Mouse (Mus musculus): ENCODE measurements around the gene Shank1. TPM values are rescaled to one million over a fixed set of nuclear protein-coding genes. Genes with fewer than 3 reads are reported as not detected.

Shank1 gene
- polyA plus RNA-seq (2011; ENCODE audit: insufficient read depth, insufficient read length, low replicate concordance, missing spikeins), result 1.9 and 4.2 TPM in 2 replicates

DNA sequence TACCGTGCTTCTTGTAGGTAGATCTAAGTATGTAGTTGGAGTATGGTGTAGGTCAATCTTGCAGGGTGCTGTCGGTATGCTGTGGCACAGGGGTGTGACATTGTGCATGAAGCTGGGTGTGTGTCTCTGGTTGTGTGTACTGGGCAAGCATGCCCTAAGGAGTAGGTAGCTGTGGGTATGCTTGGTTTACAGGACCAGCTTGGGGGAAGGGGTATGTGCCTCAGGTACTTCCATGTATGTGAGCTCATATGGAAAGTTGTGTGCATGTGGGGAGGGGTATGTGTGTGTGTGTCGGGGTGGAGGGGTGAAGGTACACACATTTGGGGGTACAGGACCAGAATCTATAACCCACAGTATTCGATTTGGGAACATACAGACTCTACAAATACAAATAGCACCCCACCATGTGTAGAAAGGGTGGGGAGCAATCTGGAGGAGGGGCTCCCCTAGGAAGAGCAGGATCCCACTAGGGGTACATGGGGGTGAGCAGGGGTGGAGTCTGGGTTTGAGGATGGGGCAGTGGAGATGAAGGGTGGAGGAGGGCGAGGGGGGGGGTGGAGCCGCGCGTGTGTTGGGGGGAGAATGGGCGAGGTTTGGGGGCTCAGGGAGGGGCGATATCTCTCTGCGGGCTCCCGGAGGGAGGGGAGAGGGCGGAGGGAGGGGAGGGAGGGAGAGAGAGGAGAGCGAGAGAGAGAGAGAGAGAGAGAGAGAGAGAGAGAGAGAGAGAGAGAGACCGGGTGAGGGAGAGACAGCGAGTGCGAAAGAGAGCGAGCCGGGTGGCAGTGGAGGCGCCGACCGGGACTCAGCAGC, at the start of gene Shank1:
Gene Shank1 (plus strand): TSS at position 779 of the 810 bp plus-strand sequence.
- no peak within 1 kb of the TSS for H3K4me3 ChIP-seq (replicated peaks; ENCODE audit: control insufficient read depth, low read depth, low read length)
- no peak within 1 kb of the TSS for H3K27ac ChIP-seq (ENCODE audit: control insufficient read depth, insufficient read depth, low read depth, low read length, poor library complexity)
- WGBS, result 16% methylated on average over 19 of the region's 22 CpGs
- no peak for TF ChIP-seq POLR2A (IDR thresholded peaks at IDR 0.05; ENCODE audit: borderline replicate concordance, control insufficient read depth, low read depth, low read length)
- no peaks in the 10 kb centered on the region; the same call in none of the 2 replicates for H3K4me1 ChIP-seq (ENCODE audit: control insufficient read depth, insufficient read depth, low read length)

DNA sequence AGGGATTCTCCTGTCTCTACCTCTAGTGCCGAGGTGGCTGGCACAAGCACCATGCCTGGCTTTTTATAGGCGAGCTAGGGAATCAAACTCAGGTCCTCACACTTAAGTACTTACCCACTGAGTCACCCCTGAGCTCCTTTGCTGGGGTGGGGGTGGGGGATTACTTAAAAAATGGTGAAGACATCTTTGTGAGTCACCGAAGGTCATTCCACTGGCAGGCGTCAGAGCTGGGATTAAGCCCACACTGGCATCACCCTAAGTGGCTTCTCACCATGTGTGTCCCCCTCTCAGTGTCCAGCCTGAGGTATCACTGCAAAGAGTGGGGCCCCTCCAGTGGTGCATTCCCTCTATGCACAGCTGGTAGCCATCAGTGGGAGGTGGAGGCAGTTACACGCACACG, 49.6 kb upstream of the Shank1 start:
- WGBS, result 72% methylated on average over 6 of the region's 6 CpGs
- no peaks in the 10 kb centered on the region for H3K4me1 ChIP-seq (ENCODE audit: control insufficient read depth, insufficient read depth, low read length)
- no peak overlapping the region for H3K27ac ChIP-seq (ENCODE audit: control insufficient read depth, insufficient read depth, low read depth, low read length, poor library complexity)
- no peak overlapping the region for H3K4me3 ChIP-seq (replicated peaks; ENCODE audit: control insufficient read depth, low read depth, low read length)
- TF ChIP-seq POLR2A (IDR thresholded peaks at IDR 0.05; ENCODE audit: borderline replicate concordance, control insufficient read depth, low read depth, low read length) (no peak), CTCF (IDR thresholded peaks at IDR 0.05; ENCODE audit: control insufficient read depth, insufficient read depth, low read length) (no peak)

DNA sequence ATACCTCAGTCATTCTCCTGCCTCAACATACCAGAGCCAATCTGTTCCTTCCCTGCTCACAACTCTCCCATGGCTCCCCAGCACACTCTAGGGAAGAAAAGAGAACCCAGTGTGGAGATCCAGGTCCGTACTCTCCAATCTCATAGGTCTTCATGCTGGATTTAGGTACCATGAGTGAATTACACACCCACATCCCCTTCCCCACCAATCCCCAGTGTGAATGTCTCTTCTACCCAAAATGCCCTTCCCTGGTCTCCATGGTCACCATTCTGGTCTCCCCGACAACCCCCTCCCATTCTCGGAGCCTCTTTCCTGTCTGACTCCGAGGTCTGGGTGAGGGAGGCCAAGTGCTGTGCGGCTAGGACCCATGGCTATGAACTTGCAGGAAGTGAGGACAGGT, 48.9 kb upstream of the Shank1 start, which contains the start of gene Gm15517:
Gene Gm15517 (plus strand): TSS at position 301 of the 400 bp plus-strand sequence.
- Histone ChIP-seq H3K4me1 (ENCODE audit: control insufficient read depth, insufficient read depth, low read length) (no peaks in the 10 kb centered on the region), H3K4me3 (replicated peaks; ENCODE audit: control insufficient read depth, low read depth, low read length) (no peak within 1 kb of the TSS), H3K27ac (ENCODE audit: control insufficient read depth, insufficient read depth, low read depth, low read length, poor library complexity) (no peak within 1 kb of the TSS)
- WGBS, result 34% methylated on average over 5 of the region's 5 CpGs
- no peak for TF ChIP-seq POLR2A (IDR thresholded peaks at IDR 0.05; ENCODE audit: borderline replicate concordance, control insufficient read depth, low read depth, low read length)
- no peak for TF ChIP-seq CTCF (IDR thresholded peaks at IDR 0.05; ENCODE audit: control insufficient read depth, insufficient read depth, low read length)

DNA sequence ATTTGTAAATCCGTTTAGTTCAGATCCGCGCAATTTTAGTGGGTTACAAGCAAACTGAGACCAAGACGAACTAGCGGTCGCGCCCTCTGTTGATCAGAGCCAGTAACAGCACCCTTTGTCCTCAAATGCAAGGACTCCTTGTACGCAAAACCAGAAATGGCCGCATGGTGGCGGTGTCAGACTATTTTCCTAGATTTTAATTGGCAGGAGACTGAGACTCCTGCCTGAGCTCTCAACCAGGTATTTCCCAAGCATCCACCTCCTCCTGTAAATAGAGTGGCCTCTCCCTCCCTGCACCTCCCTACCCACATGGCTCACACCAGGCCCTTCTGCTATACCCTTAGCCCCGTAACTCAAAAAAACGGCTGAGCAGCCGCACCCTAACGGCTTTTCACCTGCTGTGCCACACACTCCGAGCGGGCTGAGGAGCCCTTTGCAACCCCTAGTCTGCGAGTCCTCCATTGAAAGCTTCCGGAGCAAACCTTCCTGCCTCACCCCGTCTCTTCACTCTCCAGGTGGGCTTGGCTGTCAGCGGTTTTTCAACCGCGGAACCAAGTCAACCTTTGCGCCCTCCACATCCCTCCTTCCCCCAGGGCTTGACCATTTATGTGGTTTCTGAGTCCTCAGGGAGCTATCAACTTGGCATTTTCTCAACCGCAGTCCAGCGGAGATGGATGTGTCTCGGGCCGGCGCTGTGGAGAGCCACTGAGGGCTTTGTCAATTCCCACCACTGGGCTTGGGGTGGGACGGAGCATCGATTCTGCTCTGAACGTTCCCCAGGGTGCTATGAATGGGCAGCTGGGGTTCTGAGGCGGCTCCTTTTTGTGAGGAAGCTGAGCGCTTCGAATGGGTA, 47.0 kb upstream of the Shank1 start:
- TF ChIP-seq POLR2A (IDR thresholded peaks at IDR 0.05; ENCODE audit: borderline replicate concordance, control insufficient read depth, low read depth, low read length) (no peak), CTCF (IDR thresholded peaks at IDR 0.05; ENCODE audit: control insufficient read depth, insufficient read depth, low read length) (peak; percentile 90)
- Histone ChIP-seq H3K27ac (ENCODE audit: control insufficient read depth, insufficient read depth, low read depth, low read length, poor library complexity) (no peak overlapping the region), H3K4me3 (replicated peaks; ENCODE audit: control insufficient read depth, low read depth, low read length) (no peak overlapping the region), H3K4me1 (ENCODE audit: control insufficient read depth, insufficient read depth, low read length) (no peaks in the 10 kb centered on the region)
- 3% methylated on average over 34 of the region's 34 CpGs for WGBS

DNA sequence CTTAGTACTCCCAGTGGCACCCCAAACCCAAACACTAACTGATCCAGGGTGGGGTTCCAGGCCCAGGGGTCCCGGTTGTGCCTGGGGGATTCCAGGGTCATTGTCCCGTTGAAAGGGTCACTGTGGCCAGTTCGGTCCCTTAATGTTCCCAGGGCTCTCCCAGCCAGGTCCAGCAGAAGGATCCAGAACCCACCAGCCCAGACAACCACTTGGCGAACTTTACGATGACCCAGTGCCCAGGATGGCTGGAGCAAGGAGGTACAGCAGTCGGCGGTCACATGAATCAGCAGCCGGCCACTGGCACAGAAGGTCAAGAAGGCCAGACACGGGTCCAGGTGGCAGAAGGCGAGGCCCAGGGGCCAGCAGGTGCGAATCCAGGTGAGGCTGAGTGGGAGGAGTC, 41.9 kb upstream of the Shank1 start:
- 68% methylated on average over 11 of the region's 11 CpGs for WGBS

DNA sequence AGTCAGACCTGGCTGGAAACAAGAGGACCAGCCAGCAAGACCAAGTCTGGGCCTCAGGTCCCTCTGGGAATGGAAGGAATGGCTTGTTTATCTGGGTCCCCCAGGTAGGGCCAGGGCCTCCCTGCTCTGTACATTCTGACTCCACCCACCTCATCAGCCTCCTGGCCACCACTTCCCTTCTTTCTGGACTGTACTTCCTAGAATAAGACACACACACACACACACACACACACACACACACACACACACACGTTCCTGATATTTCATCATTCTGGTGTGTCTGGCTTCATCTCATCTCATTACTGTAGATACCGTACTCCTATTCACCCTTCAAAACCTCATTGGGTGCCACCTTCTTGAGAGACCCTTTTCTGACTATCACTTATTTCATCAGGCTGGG, 40.7 kb upstream of the Shank1 start:
- WGBS, result 35% methylated on average over 2 of the region's 2 CpGs
- no peak for TF ChIP-seq CTCF (IDR thresholded peaks at IDR 0.05; ENCODE audit: control insufficient read depth, insufficient read depth, low read length)
- no peak overlapping the region for H3K27ac ChIP-seq (ENCODE audit: control insufficient read depth, insufficient read depth, low read depth, low read length, poor library complexity)
- H3K4me1 ChIP-seq (ENCODE audit: control insufficient read depth, insufficient read depth, low read length), result no peaks in the 10 kb centered on the region
- H3K4me3 ChIP-seq (replicated peaks; ENCODE audit: control insufficient read depth, low read depth, low read length), result no peak overlapping the region

More for the DNA sequence above, 41.9 kb upstream of the Shank1 start:
- TF ChIP-seq CTCF (IDR thresholded peaks at IDR 0.05; ENCODE audit: control insufficient read depth, insufficient read depth, low read length), result no peak
- no peak for TF ChIP-seq POLR2A (IDR thresholded peaks at IDR 0.05; ENCODE audit: borderline replicate concordance, control insufficient read depth, low read depth, low read length)
- H3K27ac ChIP-seq (ENCODE audit: control insufficient read depth, insufficient read depth, low read depth, low read length, poor library complexity), result no peak overlapping the region
- H3K4me3 ChIP-seq (replicated peaks; ENCODE audit: control insufficient read depth, low read depth, low read length), result no peak overlapping the region
- H3K4me1 ChIP-seq (ENCODE audit: control insufficient read depth, insufficient read depth, low read length), result no peaks in the 10 kb centered on the region

DNA sequence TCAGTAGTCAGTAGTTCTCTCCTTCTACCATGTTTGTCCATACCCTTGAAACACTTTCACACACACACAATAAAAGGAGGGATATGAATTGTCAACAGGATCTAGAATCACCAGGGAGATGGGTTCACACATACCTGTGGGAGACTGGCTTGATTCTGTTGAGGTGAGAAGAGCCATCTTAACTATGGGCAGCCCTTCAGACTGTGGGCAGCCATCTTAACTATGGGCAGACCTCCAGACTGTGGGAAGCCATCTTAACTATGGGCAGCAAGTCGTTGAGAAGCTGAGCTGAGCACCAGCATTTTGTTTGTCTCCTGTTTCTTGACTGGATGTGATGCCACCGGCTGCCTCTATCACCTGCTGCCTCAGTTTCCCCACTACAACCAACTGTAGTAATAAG, 38.7 kb upstream of the Shank1 start:
- TF ChIP-seq POLR2A (IDR thresholded peaks at IDR 0.05; ENCODE audit: borderline replicate concordance, control insufficient read depth, low read depth, low read length), result no peak
- no peak for TF ChIP-seq CTCF (IDR thresholded peaks at IDR 0.05; ENCODE audit: control insufficient read depth, insufficient read depth, low read length)
- no peaks in the 10 kb centered on the region for H3K4me1 ChIP-seq (ENCODE audit: control insufficient read depth, insufficient read depth, low read length)
- 60% methylated on average over 2 of the region's 2 CpGs for WGBS
- H3K27ac ChIP-seq (ENCODE audit: control insufficient read depth, insufficient read depth, low read depth, low read length, poor library complexity), result no peak overlapping the region
- H3K4me3 ChIP-seq (replicated peaks; ENCODE audit: control insufficient read depth, low read depth, low read length), result no peak overlapping the region

DNA sequence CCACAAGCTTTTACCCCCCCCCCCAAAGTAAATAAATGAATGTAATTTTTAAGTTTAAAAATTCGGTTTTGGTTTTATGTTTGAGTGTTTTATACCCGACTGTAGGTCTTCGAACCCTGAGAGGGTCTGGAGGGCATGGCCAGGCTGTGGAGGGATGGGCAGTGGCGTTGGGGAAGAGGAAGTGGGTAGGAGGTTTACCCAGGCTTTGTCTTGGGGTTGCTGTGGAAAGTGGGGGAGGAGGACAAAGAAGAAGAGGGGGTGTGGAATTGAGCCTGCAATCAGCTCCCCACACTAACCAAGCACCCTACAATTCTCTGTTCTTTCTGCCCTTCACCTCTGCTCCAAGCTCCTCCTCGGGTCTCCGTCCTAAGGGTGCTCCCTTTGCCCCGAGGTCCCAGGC, 37.5 kb upstream of the Shank1 start:
- TF ChIP-seq CTCF (IDR thresholded peaks at IDR 0.05; ENCODE audit: control insufficient read depth, insufficient read depth, low read length) (no peak), POLR2A (IDR thresholded peaks at IDR 0.05; ENCODE audit: borderline replicate concordance, control insufficient read depth, low read depth, low read length) (no peak)
- Histone ChIP-seq H3K4me3 (replicated peaks; ENCODE audit: control insufficient read depth, low read depth, low read length) (no peak overlapping the region), H3K4me1 (ENCODE audit: control insufficient read depth, insufficient read depth, low read length) (no peaks in the 10 kb centered on the region), H3K27ac (ENCODE audit: control insufficient read depth, insufficient read depth, low read depth, low read length, poor library complexity) (no peak overlapping the region)
- WGBS, result 66% methylated on average over 7 of the region's 7 CpGs

All from bone marrow, adult 2 months (tissue).